Mouse (Mus musculus) cerebellum, postnatal 14 days (tissue): ENCODE measurements around the gene Lrmda.

ENCODE experiments used
- DNase-seq, 2 experiments: peaks; one replicate each; pipeline ENCODE4 v3.0.0; 2021; ENCODE audit warnings: mixed read lengths in 2 of 2

Lrmda gene

GRCm38 (mm10) chr14:22995184-22995935 lies 975.8 kb downstream of the Lrmda start:
- DNase-seq = no peak

GRCm38 (mm10) chr14:22998906-22999305 lies 979.4 kb downstream of the Lrmda start:
- no peak for DNase-seq

DNA sequence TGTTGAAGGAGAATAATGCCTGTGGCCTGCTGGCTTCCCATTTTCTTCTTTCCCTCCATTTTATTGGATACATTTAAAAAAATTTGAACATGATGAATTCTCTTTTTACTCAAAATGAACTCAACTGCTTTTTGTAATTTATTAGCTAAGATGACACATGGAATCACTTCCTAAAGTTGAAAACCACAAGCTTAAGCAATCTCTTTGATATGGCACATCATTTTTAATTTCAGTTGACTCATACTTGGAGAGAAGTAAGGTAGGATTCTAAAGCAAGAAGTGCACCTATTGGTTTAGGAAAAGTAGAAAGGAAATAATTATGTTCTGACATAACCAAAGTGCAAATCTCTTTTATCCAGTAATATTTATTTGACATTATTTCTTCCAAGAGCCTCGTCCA lies 992.5 kb downstream of the Lrmda start:
- no peak for DNase-seq

DNA sequence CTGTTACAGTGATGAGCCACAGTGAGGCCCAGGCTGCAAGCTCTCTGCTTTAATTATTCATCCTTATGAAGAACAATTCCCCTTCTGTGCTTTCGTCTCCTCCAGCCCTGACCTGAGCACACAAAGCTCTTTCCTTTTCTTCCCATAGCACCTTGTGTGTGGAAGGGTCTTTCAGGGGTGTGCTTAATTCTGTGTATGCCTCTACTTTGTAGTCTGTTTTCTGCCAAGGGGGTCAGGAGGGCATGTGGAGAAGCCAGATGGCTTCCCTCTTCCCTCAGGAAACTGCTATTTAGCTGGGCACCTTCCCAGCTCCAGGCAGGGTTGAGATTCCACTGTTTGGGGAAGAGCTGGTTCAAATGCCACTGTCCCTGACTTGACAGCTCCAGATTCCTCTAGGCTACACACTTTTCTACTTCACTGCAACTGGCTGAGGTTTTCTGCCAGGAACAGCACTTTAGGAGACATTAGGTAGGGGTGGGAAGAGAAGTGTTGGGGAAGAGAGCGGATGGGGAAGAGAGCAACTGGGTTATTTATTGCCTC lies 995.3 kb downstream of the Lrmda start:
- peak; percentile 88 to 91 for DNase-seq

DNA sequence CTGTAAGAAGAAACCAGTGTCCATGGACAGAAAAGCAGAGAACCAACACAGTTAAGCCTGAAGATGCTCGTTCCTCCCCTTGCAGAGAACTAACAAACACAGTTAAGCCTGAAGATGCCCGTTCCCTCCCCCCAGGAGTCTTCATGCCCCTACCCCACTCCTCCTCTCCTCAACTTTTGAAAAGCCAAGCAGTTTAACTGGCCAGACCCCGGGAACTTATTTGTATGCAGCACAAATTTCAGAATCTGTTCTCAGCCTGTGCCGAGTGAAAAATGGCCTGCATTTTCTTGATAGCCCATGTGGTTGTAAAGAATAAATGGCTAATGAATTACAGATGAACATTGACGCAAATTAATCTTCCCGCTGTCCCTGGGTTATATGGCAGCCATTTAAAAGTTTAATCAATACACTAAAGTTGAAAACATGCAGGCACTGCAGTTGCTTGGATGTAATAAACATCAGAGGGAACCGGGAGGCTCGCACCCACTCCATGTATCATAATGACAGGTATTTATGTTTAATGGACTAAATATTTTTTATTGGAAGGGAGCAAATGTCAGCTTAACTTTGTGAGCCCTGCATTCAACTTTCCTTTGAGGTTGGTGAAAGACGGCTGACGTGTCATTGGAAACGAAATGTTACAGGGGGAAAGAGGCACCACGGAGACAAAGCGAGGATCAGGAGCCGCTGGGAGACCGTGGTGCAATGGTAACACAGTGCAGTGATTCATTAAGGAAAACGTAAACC lies 996.0 kb downstream of the Lrmda start:
- peak; percentile 5 to 19 for DNase-seq

DNA sequence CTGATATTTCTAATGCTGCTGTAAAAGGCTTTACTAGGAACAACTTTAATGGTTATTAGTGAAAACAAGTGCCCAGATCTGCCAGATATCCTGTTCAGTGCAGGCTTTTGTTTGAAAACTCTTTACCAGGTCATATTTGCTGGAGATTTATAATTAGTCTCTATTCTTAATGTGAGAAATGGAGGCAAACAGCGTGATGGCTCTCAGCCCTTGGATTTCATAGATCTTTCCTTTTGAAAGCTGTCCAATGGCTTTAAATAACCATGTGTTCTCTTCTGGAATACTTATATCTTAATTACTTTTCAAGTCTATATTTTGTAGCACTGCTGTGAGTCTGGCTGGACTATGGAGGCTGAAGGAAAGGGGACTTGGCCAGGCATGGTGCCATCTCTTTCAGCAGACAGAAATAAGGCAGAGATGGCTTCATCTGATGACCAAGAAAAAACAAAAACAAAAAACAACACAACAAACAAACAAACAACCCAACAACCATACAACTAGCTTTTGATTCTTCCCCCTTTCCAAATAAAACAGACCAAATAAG lies 996.6 kb downstream of the Lrmda start:
- peak; percentile 17 to 50 for DNase-seq

- DNase-seq = no peak
These were observed 1021.5 kb downstream of the Lrmda start for GRCm38 (mm10) chr14:23041002-23041401.

DNA sequence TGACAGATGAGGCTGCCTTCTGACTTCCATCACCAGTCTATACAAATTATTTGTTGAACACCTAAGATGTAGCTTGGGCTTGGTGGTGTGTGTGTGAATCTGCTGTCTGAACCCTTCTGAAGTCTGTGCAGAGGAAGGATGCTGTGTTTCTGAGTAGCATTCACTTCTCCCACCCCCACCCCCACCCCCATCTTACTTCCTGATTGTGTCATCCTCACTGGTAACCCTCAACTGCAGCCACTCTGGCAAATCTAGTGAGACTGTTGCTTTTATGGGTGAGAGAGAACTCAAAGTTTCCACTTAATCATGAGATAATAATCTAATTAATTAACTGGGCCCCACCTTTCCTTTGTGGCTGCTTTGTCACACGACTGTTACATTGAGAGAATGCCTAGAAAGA lies 1025.8 kb downstream of the Lrmda start:
- no peak for DNase-seq

- DNase-seq = peak; percentile 90 to 93
These were observed 1026.8 kb downstream of the Lrmda start for GRCm38 (mm10) chr14:23046330-23046729.

DNA sequence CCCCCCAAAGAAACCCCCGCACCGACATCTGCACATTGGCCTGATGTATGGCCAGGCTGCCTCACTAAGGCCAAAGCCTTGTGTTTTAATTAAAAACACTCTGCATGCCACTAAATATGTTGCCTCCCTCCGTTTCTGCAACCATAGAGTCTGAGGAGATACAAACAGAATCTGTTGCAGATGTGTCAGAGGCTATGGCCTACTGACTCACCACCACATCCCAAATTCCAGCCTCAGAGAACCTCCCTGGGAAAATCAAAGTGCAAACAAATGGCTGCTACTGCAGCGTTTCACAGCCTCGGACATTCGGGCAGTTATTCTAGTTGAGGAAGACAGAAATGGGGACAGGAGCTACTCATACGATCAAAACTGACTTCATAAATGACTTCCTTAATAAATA lies 1031.9 kb downstream of the Lrmda start:
- DNase-seq = no peak

DNA sequence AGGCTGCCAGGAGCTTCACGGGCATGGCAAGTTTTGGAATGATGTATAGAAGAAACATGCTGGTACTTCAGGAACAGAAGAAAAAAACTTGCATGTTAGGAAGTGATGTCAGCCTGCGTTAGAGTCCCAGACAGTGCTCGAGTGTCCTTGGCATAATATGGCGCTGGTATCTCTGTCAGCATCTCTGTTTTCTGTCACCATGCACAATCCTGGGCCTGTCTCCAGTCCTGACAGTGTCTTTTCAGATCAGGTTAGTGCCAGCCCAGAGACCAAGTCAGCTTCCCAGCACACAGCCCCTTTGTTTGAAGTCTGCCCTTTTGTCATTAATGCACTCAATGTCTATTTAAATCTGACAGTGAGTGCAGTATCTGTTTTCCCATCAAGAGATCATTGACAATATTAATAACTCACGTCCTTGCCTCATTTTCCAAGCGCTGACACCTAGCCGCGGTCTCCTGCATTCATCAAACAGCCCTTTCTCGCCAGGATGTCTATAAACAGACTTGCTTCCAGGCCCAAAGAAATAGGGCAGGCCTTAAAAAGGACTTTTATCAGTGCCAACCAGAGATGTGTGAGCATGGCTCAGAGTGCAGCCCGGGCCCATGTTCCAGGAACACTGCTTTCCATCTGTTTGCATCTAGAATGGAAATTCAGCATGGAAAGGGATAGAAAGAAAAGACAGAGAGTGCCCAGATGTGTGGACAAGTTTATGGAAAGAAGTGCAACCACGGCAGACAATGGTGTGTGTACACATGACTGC lies 1033.5 kb downstream of the Lrmda start:
- peak; percentile 40 to 49 for DNase-seq

- no peak for DNase-seq
These were observed 1037.9 kb downstream of the Lrmda start for GRCm38 (mm10) chr14:23057228-23057976.

DNA sequence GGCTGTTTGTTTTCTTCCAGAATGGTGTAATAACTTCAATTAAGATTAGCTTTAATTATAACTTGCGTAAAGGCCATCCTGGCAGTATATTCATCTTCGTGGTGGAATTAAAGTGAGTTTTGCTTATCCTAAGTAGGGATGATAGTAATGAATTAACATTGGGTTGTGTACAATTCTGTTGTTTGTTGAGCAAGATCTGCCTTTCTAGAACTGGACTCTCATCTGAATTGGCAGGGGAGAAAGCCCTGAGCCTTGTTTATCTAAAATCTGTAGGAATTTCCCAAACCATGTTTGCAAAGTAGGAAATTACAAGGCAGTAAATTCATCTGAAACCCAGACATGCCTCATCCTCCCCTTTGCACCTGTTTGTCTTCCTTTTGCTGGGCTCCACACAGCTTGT lies 1038.5 kb downstream of the Lrmda start:
- DNase-seq = no peak

DNA sequence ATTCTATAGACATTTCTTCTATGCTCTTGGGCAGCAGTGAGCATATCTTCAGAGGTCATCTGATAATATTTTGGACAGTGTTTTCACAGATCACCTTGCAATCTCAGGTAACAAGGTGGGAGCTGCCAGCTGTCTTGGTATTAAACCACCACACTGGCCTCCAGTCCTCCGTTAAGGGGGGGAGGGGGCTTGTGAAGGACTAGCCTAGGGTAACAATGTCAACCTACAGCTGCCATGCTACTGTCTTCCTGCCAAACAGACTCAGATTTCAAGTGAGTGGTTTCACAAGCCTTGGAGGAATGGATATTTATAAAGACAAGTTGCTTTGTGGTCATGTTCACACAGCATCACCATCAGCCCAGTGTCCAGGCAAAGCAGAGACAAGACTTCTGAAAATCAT lies 1059.2 kb downstream of the Lrmda start:
- no peak for DNase-seq

DNA sequence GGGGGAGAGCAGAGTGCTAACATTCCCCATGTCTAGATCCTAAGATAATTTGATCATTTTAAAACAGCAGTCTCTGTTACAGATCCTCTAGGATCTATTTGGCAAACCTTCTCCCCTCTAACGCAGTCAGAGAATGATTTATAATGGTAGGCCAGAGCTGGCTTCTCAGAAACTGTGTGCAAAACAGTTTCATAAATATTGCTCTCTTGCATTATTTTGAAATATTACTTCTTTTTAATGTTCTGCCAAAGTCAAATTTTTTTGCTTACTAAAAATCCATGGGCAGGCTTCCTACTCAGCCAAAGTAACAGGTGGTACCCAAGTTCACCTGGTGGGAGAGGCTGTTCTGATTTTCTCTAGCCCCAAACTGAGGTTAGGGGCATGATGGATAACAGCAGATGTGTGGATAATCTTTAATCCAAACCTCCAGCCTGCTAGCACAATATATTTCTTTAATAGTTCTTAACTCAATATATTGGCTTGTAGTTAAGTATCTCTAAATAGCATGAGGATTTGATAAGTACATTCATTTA lies 1064.8 kb downstream of the Lrmda start:
- no peak for DNase-seq

GRCm38 (mm10) chr14:23084797-23085196 lies 1065.3 kb downstream of the Lrmda start:
- no peak for DNase-seq

DNA sequence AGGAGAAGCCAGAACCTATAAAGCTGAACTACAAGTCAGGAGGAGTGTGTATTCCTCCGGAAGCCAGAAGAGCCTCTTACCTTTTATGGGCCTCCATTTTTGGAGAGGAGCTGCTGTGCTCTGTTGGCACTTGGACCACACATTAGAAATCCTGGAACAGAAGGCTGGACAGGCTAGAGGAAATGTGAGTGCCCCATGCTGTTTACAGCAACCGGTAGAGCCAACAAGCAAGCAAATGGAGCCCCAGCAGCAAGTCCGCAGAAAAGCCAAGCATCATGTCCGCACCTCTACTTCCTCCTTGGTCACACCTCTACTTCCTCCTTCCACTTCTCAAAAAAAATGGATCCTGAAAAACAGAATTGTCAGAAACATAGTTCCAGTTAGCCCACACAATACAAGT lies 1073.8 kb downstream of the Lrmda start:
- DNase-seq = peak; percentile 76 to 85

DNA sequence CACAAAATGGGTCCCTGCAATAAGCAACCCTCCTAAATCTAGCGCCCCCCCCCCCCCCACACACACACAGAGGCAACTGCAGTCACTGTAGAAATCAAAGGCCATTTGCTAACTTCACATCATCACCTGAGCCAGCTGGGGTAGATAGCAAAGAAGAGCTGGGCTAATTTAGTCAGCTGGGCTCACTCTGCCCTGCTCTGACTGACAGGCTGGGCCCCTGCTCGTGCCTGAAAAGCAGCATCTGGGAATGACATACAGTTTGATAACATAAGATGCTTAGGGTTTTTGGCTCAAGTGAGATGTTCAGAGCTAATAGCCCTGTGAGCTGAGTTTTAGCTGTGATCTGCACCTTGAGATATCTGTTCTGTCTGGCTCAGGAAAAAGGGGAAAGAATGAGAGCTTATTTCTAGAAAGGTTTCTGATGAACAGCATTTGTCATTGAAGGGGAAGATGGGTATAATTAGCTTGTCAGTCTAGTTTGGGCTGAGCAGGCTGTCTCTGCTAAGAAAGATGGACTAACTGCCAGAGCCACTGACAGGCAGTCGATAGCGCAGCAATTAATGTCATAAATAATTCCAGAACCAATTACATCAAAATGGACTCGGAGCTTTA lies 1075.1 kb downstream of the Lrmda start:
- peak in 1 of 2 experiments; percentile 32 for DNase-seq

GRCm38 (mm10) chr14:23095158-23096016 lies 1075.9 kb downstream of the Lrmda start:
- peak in 1 of 2 experiments; percentile 35 for DNase-seq

GRCm38 (mm10) chr14:23096017-23096336 lies 1076.5 kb downstream of the Lrmda start:
- DNase-seq = peak in 1 of 2 experiments; percentile 23

- DNase-seq = peak; percentile 34 to 44
These were observed 1076.9 kb downstream of the Lrmda start for GRCm38 (mm10) chr14:23096405-23096804.
